Mouse (Mus musculus): ENCODE results near the gene Pcyox1. TPM values are rescaled to one million over a fixed set of nuclear protein-coding genes. Genes with fewer than 3 reads are reported as not detected.
"Not testable (repeated sequence)": the region's sequence is repeated elsewhere in the genome, so short reads cannot be mapped to it uniquely, and the experiment has no call there.

The Pcyox1 gene
- polyA plus RNA-seq, 1 experiment from 2014 or later, result 45.9 TPM

DNA sequence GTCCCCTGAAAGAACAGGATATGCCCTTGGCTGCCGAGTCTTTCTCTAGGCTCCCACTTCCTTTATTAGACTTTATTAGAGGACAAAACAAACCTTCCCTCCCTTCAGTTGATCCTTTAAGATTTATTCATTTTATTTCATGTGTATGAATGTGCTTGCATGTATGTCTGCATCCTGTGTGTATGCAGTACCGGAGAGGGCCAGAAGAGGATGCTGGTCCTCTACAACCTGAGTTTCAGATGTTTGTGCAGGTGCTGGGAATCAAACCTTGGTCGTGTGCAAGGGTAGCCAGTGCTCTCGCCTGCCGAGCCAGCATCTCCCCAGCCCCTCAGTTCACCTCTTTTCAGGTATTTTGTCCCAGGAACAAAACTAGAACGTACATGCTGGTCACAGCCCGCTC is 35.6 kb downstream of the Pcyox1 start:
- WGBS (ENCODE audit: insufficient replicate concordance), result 75% methylated on average over 7 of the region's 7 CpGs
- ATAC-seq, result no peak

DNA sequence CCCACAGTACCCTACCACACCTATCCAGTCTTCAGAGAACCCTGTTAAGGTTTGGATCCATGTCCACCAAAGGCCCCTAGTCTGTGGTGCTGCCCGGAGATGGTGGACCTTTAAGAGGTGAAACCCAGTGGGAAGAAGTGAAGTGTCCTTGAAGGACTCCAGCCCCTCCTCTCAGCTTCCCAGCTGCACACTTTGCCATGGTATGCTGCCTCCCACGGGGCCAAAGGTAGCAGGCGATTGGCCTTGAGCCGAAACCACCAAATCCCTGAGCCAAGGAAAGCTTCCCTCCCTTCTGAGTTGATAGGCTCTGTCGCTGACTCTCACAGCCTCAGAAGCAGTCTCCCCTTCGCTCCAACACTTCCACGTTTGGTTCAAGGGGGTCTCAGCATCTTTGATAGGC is 36.3 kb downstream of the Pcyox1 start:
- H3K36me3 ChIP-seq, result no peaks in the 10 kb centered on the region
- WGBS (ENCODE audit: insufficient replicate concordance), result 55% methylated on average over 7 of the region's 7 CpGs
- ATAC-seq, result no peak

More for the DNA sequence above, 35.6 kb downstream of the Pcyox1 start:
- no peak overlapping the region for H3K4me2 ChIP-seq
- H3K36me3 ChIP-seq, result no peaks in the 10 kb centered on the region
- no peak overlapping the region for H3K4me3 ChIP-seq
- no peak overlapping the region for H3K9ac ChIP-seq
- H3K27ac ChIP-seq, result no peak overlapping the region
- no peaks in the 10 kb centered on the region for H3K27me3 ChIP-seq (replicated peaks)
- no peaks in the 10 kb centered on the region for H3K9me3 ChIP-seq (replicated peaks)
- peaks cover 11% of the 10 kb centered on the region for H3K4me1 ChIP-seq

DNA sequence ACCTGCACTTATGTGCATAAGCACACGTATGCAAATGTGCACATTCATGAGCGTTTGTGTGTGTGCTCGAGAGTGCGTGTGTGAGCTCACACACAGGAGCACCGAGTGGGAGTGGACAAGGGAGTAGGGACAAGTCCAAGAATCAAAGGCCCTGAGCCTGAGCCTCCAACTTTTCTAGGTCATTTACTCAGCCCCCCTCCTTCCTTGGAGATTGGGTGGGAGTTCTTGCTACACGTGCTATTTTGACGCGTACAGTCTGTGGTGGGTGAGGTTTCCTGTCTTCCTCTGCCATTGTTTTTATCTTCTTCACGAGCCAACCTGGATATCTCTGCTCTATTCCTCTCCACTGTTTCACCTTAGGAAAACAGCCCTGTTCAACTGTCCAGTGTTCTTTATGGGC is 40.0 kb downstream of the Pcyox1 start:
- Histone ChIP-seq H3K4me1 (no peaks in the 10 kb centered on the region), H3K27ac (no peak overlapping the region), H3K4me3 (no peak overlapping the region), H3K36me3 (no peaks in the 10 kb centered on the region), H3K4me2 (no peak overlapping the region), H3K9me3 (replicated peaks) (no peaks in the 10 kb centered on the region), H3K9ac (no peak overlapping the region), H3K27me3 (replicated peaks) (no peaks in the 10 kb centered on the region)
- 52% methylated on average over 9 of the region's 9 CpGs for WGBS (ENCODE audit: insufficient replicate concordance)
- no peak for ATAC-seq

More for the DNA sequence above, 36.3 kb downstream of the Pcyox1 start:
- no peaks in the 10 kb centered on the region for H3K9me3 ChIP-seq (replicated peaks)
- H3K27me3 ChIP-seq (replicated peaks), result no peaks in the 10 kb centered on the region
- no peak overlapping the region for H3K4me3 ChIP-seq
- H3K27ac ChIP-seq, result no peak overlapping the region
- no peak overlapping the region for H3K4me2 ChIP-seq
- H3K4me1 ChIP-seq, result 0 out of 2 replicates have a peak, but pooled peaks cover 4% of the 10 kb centered on the region
- H3K9ac ChIP-seq, result no peak overlapping the region

DNA sequence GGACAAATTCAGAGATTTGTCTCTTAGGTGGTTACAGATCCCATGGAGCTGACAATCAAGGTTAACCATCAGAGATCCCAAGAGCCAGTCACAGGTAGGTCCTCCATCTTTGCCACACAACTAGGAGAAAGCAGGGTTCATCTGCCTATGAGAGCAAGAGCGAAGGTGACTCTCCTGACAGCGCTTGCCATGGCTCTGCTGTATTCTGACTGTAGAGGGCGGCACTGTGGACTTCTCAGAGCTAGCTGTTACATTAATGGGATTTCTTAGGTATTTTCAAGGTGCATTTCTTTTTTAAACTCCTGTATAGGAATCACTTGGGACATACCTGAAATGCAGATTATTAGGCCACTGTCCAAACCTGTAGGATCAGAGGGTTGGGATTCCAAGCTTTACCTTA is 42.0 kb downstream of the Pcyox1 start:
- Histone ChIP-seq H3K36me3 (no peaks in the 10 kb centered on the region), H3K27ac (no peak overlapping the region), H3K4me1 (no peaks in the 10 kb centered on the region), H3K4me3 (no peak overlapping the region), H3K9me3 (replicated peaks) (no peaks in the 10 kb centered on the region), H3K9ac (no peak overlapping the region), H3K27me3 (replicated peaks) (no peaks in the 10 kb centered on the region), H3K4me2 (no peak overlapping the region)
- WGBS (ENCODE audit: insufficient replicate concordance), result 61% methylated on average over 3 of the region's 3 CpGs
- no peak for ATAC-seq

DNA sequence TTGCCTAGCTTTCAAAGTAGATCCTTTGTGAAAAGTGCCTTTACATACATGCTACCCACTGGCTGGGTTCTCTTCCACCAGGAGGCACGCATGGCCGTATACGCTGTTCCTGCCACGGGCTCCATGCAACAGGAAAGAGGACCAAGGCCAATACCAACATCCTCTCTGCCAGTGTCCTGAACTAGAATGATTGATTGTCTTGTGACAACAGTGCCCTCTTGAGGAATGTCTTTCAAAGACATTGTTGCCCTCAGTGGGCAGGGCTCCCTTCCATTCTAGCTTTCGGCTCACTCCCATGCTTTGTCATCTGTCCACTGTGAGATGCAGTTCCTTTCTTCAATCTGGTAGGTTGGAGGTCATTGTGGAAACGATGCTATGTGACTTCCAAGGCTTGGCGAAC is 47.7 kb downstream of the Pcyox1 start:
- Histone ChIP-seq H3K4me2 (no peak overlapping the region), H3K9ac (no peak overlapping the region), H3K27me3 (replicated peaks) (no peaks in the 10 kb centered on the region), H3K27ac (no peak overlapping the region), H3K4me1 (no peaks in the 10 kb centered on the region), H3K4me3 (no peak overlapping the region), H3K9me3 (replicated peaks) (no peaks in the 10 kb centered on the region), H3K36me3 (no peaks in the 10 kb centered on the region)
- no peak for ATAC-seq
- 42% methylated on average over 7 of the region's 7 CpGs for WGBS (ENCODE audit: insufficient replicate concordance)

DNA sequence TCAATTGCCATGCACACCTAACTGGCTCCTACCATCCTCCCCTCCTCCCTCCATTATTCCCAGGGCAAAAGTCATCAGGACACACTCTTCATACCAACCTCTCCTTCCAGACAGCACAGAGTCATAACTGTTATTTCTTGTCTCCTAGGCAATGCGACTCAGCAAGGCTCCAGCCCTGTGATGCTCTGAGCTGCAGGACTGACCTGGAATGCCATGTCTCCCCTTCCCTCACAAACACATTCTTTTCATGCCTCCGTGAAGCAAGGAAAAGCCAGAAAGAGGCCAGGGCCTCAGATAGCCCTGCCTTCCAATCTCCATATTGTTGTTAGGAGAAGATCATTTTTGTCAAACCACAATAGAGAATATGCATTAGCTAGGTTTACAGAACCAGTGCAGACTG is 50.9 kb downstream of the Pcyox1 start:
- 39% methylated on average over 2 of the region's 2 CpGs for WGBS (ENCODE audit: insufficient replicate concordance)
- no peak overlapping the region for H3K9ac ChIP-seq
- ATAC-seq, result no peak

DNA sequence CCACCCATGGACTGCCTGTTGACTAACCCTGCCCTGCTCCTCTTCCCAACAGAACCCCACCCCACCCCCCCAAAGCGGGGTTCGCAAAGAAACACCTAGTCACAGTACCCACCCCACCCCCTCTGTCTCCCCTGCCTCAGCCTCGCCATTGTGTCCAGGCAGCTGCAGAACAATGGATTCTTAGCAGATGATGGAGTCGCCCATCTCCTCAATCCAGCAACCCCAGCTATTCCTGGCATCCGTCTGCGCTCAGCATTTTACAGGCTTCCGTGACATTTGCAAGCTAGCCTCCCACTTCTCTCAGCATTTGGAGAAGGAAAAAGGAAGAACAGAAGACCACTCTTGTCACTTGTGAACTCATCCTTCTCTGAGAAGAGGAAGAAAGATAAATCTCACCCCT is 53.3 kb downstream of the Pcyox1 start:
- H3K4me2 ChIP-seq, result no peak overlapping the region
- no peaks in the 10 kb centered on the region for H3K4me1 ChIP-seq
- no peaks in the 10 kb centered on the region for H3K27me3 ChIP-seq (replicated peaks)
- WGBS (ENCODE audit: insufficient replicate concordance), result 17% methylated on average over 7 of the region's 7 CpGs
- no peaks in the 10 kb centered on the region for H3K9me3 ChIP-seq (replicated peaks)
- no peak overlapping the region for H3K4me3 ChIP-seq
- H3K36me3 ChIP-seq, result no peaks in the 10 kb centered on the region
- H3K9ac ChIP-seq, result no peak overlapping the region
- H3K27ac ChIP-seq, result no peak overlapping the region
- no peak for ATAC-seq

More for the DNA sequence above, 50.9 kb downstream of the Pcyox1 start:
- Histone ChIP-seq H3K9me3 (replicated peaks) (no peaks in the 10 kb centered on the region), H3K27me3 (replicated peaks) (no peaks in the 10 kb centered on the region), H3K4me3 (no peak overlapping the region), H3K4me1 (no peaks in the 10 kb centered on the region), H3K36me3 (no peaks in the 10 kb centered on the region), H3K4me2 (no peak overlapping the region), H3K27ac (no peak overlapping the region)

DNA sequence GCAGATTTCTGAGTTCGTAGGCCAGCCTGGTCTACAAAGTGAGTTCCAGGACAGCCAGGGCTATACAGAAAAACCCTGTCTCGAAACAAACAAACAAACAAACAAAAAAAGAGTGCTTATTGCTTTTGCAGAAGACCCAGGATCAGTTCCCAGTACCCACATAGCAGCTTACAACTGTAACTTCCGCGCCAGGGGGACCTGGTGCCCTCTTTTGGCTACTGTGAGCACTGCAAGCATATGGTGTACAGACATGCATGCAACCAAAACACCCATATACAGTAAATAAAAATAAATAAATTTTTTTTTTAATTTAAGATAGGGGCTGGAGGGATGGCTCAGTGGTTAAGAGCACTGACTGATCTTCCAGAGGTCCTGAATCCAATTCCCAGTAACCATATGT is 60.6 kb downstream of the Pcyox1 start:
- not testable (repeated sequence) for H3K4me1 ChIP-seq; H3K27me3 ChIP-seq (replicated peaks); H3K9ac ChIP-seq; H3K27ac ChIP-seq; ATAC-seq; H3K4me2 ChIP-seq; H3K9me3 ChIP-seq (replicated peaks); H3K4me3 ChIP-seq; H3K36me3 ChIP-seq
- 68% methylated on average over 4 of the region's 4 CpGs for WGBS (ENCODE audit: insufficient replicate concordance)

Other genes with a start within 250 kb of the Pcyox1 start
- 1.4 and 2.1 TPM in 2 replicates for gene Tgfa, start 201.9 kb downstream of the Pcyox1 start, polyA plus RNA-seq (2016; fragmentation: Nextera tagmentation; extraction: Ambion mirVana)
- 104 and 111 TPM in 2 replicates for gene Fam136a, start 31.5 kb downstream of the Pcyox1 start, polyA plus RNA-seq (2016; fragmentation: Nextera tagmentation; extraction: Ambion mirVana)
- gene Snrpg, start 25.9 kb downstream of the Pcyox1 start, polyA plus RNA-seq (2016; fragmentation: Nextera tagmentation; extraction: Ambion mirVana), result 493 and 510 TPM in 2 replicates
- 45.2 and 46.2 TPM in 2 replicates for gene Tia1, start 7.1 kb upstream of the Pcyox1 start, polyA plus RNA-seq (2016; fragmentation: Nextera tagmentation; extraction: Ambion mirVana)
- gene Gm44790, start 29.5 kb upstream of the Pcyox1 start, polyA plus RNA-seq (2016; fragmentation: Nextera tagmentation; extraction: Ambion mirVana), result not detected in 2 replicates
- 17.9 and 18.8 TPM in 2 replicates for gene C87436, start 41.2 kb upstream of the Pcyox1 start, polyA plus RNA-seq (2016; fragmentation: Nextera tagmentation; extraction: Ambion mirVana)
- gene Pcbp1, start 129.2 kb upstream of the Pcyox1 start, polyA plus RNA-seq (2016; fragmentation: Nextera tagmentation; extraction: Ambion mirVana), result 465 and 466 TPM in 2 replicates
- 0.13 TPM in 2 replicates for gene Asprv1, start 231.0 kb upstream of the Pcyox1 start, polyA plus RNA-seq (2016; fragmentation: Nextera tagmentation; extraction: Ambion mirVana)